Mouse (Mus musculus): Measurements from ENCODE around the gene Ubp1.

Gene Ubp1

GRCm38 (mm10) chr9:114015724-114016123 lies 85.0 kb downstream of the Ubp1 start:
- DNase-seq (ENCODE audit: low spot score in 2 of 2), result no peak

GRCm38 (mm10) chr9:114016402-114016801 lies 85.7 kb downstream of the Ubp1 start:
- DNase-seq (ENCODE audit: low spot score in 2 of 2), result no peak

GRCm38 (mm10) chr9:114019012-114019762 lies 88.5 kb downstream of the Ubp1 start:
- DNase-seq (ENCODE audit: low spot score in 2 of 2), result no peak

- no peak for DNase-seq (ENCODE audit: low spot score in 2 of 2)
These were observed 91.4 kb downstream of the Ubp1 start for GRCm38 (mm10) chr9:114022141-114022540.

- no peak for DNase-seq (ENCODE audit: low spot score in 2 of 2)
These were observed 94.4 kb downstream of the Ubp1 start for GRCm38 (mm10) chr9:114025182-114025581.

- no peak for DNase-seq (ENCODE audit: low spot score in 2 of 2)
These were observed 95.1 kb downstream of the Ubp1 start for GRCm38 (mm10) chr9:114025846-114026245.

GRCm38 (mm10) chr9:114026261-114026934 lies 95.7 kb downstream of the Ubp1 start:
- DNase-seq (ENCODE audit: low spot score in 2 of 2), result peak in 1 of 2 experiments; percentile 20

All from urinary bladder, adult 18-20 months (tissue).